ENCODE assay signal across 9 mouse cellular contexts in genomic region chr6:127561231-127562020, GRCm38 (mm10). TPM values are rescaled to one million over a fixed set of nuclear protein-coding genes. Genes with fewer than 3 reads are reported as not detected.
A peak's percentile ranks its signal among the peaks of the same experiment; 100 is the strongest.
DNase-seq lines count a peak whose midpoint lies in the region; ATAC-seq lines count a peak whose summit lies in the region.
"Had no signal": no experiment of that assay in that cellular context is flagged by ENCODE, and none has a peak within 500 bp of the region (broad histone marks: within the 10 kb centered on the region; RNA-seq: fewer than 3 reads in every experiment).

Cracr2a (plus strand) TSS chr6:127561338.

- H3K27me3 ChIP-seq in embryonic facial prominence, embryonic 13.5 days: peaks cover 4% of the 10 kb centered on the region; the same call in 1 of the 2 replicates
- no peaks in the 10 kb centered on the region; the same call in 1 of the 2 replicates for H3K27me3 ChIP-seq in limb, embryonic 12.5 days
- H3K27me3 ChIP-seq in midbrain, embryonic 13.5 days: peaks cover 12% of the 10 kb centered on the region

- WGBS in embryonic facial prominence, embryonic 13.5 days: 0% methylated on average over 22 of the region's 22 CpGs
- under 1% methylated on average over 22 of the region's 22 CpGs for WGBS in limb, embryonic 12.5 days
- under 1% methylated on average over 22 of the region's 22 CpGs for WGBS in midbrain, embryonic 13.5 days

- peak within 1 kb of the TSS; percentile 90 for H3K4me2 ChIP-seq in embryonic facial prominence, embryonic 13.5 days
- peak within 1 kb of the TSS; percentile 80 for H3K4me2 ChIP-seq in limb, embryonic 12.5 days
- peak within 1 kb of the TSS; percentile 78 for H3K4me2 ChIP-seq in midbrain, embryonic 13.5 days (replicated peaks)

- H3K4me3 ChIP-seq in embryonic facial prominence, embryonic 13.5 days: peak within 1 kb of the TSS; percentile 57
- peak within 1 kb of the TSS; percentile 51 for H3K4me3 ChIP-seq in limb, embryonic 12.5 days (replicated peaks)
- H3K4me3 ChIP-seq in midbrain, embryonic 13.5 days (replicated peaks): peak within 1 kb of the TSS; percentile 47

- ATAC-seq in embryonic facial prominence, embryonic 13.5 days (ENCODE audit: insufficient number of reproducible peaks, insufficient read depth, low FRiP score, low TSS enrichment, low read depth): peak; percentile 83
- ATAC-seq in limb, embryonic 12.5 days (ENCODE audit: insufficient number of reproducible peaks, insufficient read depth, low FRiP score, low TSS enrichment, low read depth): peak; percentile 85
- peak; percentile 91 for ATAC-seq in midbrain, embryonic 13.5 days

- DNase-seq in 3T3-L1 (ENCODE audit: low read depth, low spot score): peak; percentile 79
- DNase-seq in adrenal gland, postnatal 36 days: peak; percentile 89 to 93
- DNase-seq in heart, adult 18-20 months: peak; percentile 84 to 87
- DNase-seq in kidney, adult 11 months: peak; percentile 69
- peak; percentile 72 for DNase-seq in spleen, adult 12 weeks (ENCODE audit: low spot score)

- H3K27ac ChIP-seq in embryonic facial prominence, embryonic 13.5 days: peak within 1 kb of the TSS; percentile 60
- peak within 1 kb of the TSS; percentile 81 for H3K27ac ChIP-seq in limb, embryonic 12.5 days
- no peak within 1 kb of the TSS for H3K27ac ChIP-seq in midbrain, embryonic 13.5 days

- H3K9ac ChIP-seq in embryonic facial prominence, embryonic 13.5 days: peak within 1 kb of the TSS; percentile 73
- H3K9ac ChIP-seq in limb, embryonic 12.5 days (replicated peaks): peak within 1 kb of the TSS; percentile 58
- peak within 1 kb of the TSS; percentile 63 for H3K9ac ChIP-seq in midbrain, embryonic 13.5 days (replicated peaks)

- H3K36me3 ChIP-seq in embryonic facial prominence, embryonic 13.5 days: no peaks in the 10 kb centered on the region
- no peaks in the 10 kb centered on the region for H3K36me3 ChIP-seq in limb, embryonic 12.5 days
- no peaks in the 10 kb centered on the region for H3K36me3 ChIP-seq in midbrain, embryonic 13.5 days
- H3K36me3 ChIP-seq: G1E had no signal

- H3K9me3 ChIP-seq in embryonic facial prominence, embryonic 13.5 days: no peaks in the 10 kb centered on the region
- no peaks in the 10 kb centered on the region for H3K9me3 ChIP-seq in limb, embryonic 12.5 days
- no peaks in the 10 kb centered on the region for H3K9me3 ChIP-seq in midbrain, embryonic 13.5 days

- H3K4me1 ChIP-seq in embryonic facial prominence, embryonic 13.5 days: peaks cover 13% of the 10 kb centered on the region
- peaks cover 10% of the 10 kb centered on the region for H3K4me1 ChIP-seq in limb, embryonic 12.5 days (replicated peaks)
- H3K4me1 ChIP-seq in midbrain, embryonic 13.5 days (replicated peaks): peaks cover 10% of the 10 kb centered on the region

RNA-seq across cellular contexts. Expression of gene Cracr2a, which starts in this region (rescaled TPM):
- total RNA-seq in adrenal gland, postnatal 36 days (2021): 1 to 10 TPM in 1 of 2 experiments, under 1 TPM in 1; 0.93 to 2.2 TPM
- polyA plus RNA-seq in embryonic facial prominence, embryonic 13.5 days (2015; fragmentation: Nextera tagmentation; extraction: Ambion mirVana): 1.4 and 2.3 TPM in 2 replicates
- 1 to 10 TPM in 1 of 2 experiments, under 1 TPM in 1; 0.69 to 1.0 TPM for total RNA-seq in heart, adult 18-20 months (2021)
- polyA plus RNA-seq in limb, embryonic 12.5 days (2016; fragmentation: Nextera tagmentation; extraction: Ambion mirVana): 1.8 and 2.5 TPM in 2 replicates
- polyA plus RNA-seq in midbrain, embryonic 13.5 days (2015; fragmentation: Nextera tagmentation; extraction: Ambion mirVana): 0.24 and 0.53 TPM in 2 replicates
- polyA plus RNA-seq: G1E had no signal

Comparison
In these comparisons a context has a peak if more than half of its experiments do, and no peak if none do; other contexts are left out.
1. Peak in ATAC-seq, H3K4me3 ChIP-seq, H3K9ac ChIP-seq and H3K4me2 ChIP-seq in midbrain, embryonic 13.5 days; RNA of the gene not detected or under 1 TPM.